ENCODE assay signal across 12 mouse cellular contexts in the genomic region with DNA sequence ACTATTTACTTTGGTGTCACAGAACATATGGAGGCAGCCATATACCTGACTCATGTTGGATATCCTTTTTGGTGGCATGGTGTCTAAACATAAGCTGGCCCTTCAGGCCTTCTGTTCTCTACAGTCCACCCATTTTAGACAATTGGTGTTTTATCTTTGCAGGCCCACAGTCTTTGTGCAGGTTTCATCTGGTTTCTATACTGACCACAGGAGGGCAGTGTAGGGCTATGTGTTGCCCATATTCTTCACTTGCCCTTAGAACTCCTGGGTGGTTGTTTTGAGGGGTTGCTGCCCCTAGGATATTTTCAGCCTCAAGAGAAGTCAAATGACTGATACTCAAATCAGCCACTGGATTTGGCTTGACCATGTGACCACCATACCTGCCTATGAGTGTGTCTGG. TPM values are rescaled to one million over a fixed set of nuclear protein-coding genes. Genes with fewer than 3 reads are reported as not detected.
DNase-seq lines count a peak whose midpoint lies in the region; ATAC-seq and TF ChIP-seq lines count a peak whose summit lies in the region.
"Had no signal": no experiment of that assay in that cellular context is flagged by ENCODE, and none has a peak within 500 bp of the region (broad histone marks: within the 10 kb centered on the region; RNA-seq: fewer than 3 reads in every experiment).

No protein-coding gene starts in this region.

- no peak for TF ChIP-seq EP300 in stomach, postnatal 0 days (optimal IDR thresholded peaks at IDR 0.05)

- H3K9ac ChIP-seq in stomach, postnatal 0 days (ENCODE audit: low read length) = no peak overlapping the region

- peak; percentile 47 for TF ChIP-seq CTCF in gastrocnemius, adult 2 months (IDR thresholded peaks at IDR 0.05)
- peak; percentile 12; the same call in 1 of the 2 replicates for TF ChIP-seq CTCF in spleen, adult 2 months (IDR thresholded peaks at IDR 0.05; ENCODE audit: extremely low read depth, insufficient read depth, insufficient read length, insufficient replicate concordance)
- peak; percentile 59 for TF ChIP-seq CTCF in stomach, postnatal 0 days (IDR thresholded peaks at IDR 0.05; ENCODE audit: low read depth)

- H3K27ac ChIP-seq in gastrocnemius, adult 2 months = no peak overlapping the region
- no peak overlapping the region for H3K27ac ChIP-seq in spleen, adult 2 months (ENCODE audit: insufficient read depth, low read length)
- H3K27ac ChIP-seq in stomach, postnatal 0 days (replicated peaks) = no peak overlapping the region

- ATAC-seq in stomach, postnatal 0 days (ENCODE audit: low FRiP score, low TSS enrichment) = no peak; the same call in 1 of the 2 replicates

- no peak overlapping the region for H3K4me2 ChIP-seq in stomach, postnatal 0 days (replicated peaks; ENCODE audit: low read depth)

- H3K4me3 ChIP-seq in gastrocnemius, adult 2 months = no peak overlapping the region
- H3K4me3 ChIP-seq in spleen, adult 2 months (ENCODE audit: extremely low read depth, insufficient read depth, insufficient read length) = no peak overlapping the region
- no peak overlapping the region for H3K4me3 ChIP-seq in stomach, postnatal 0 days (ENCODE audit: low read depth, low read length)

- DNase-seq in gastrocnemius, adult 2 months = no peak
- DNase-seq in gastrocnemius, adult 8-10 months (ENCODE audit: low spot score in 2 of 2) = no peak
- DNase-seq in spleen, adult 2 months (ENCODE audit: low read depth in 1 of 2, low spot score in 2 of 2) = peak in 1 of 2 experiments; percentile 3
- DNase-seq in spleen, postnatal 4 days (ENCODE audit: low spot score in 2 of 2) = no peak
- peak; percentile 49 for DNase-seq in embryo, embryonic 10.5 days (ENCODE audit: low spot score)
- DNase-seq in stomach, postnatal 0 days (ENCODE audit: low spot score) = no peak
- DNase-seq in frontal cortex, postnatal 14 days (ENCODE audit: low spot score in 2 of 2) = no peak
- no peak for DNase-seq in heart, adult 9 months (ENCODE audit: low spot score in 2 of 2)
- DNase-seq: cerebellum, adult 18-20 months; gastrocnemius, postnatal 10 days had no signal

- no peaks in the 10 kb centered on the region for H3K4me1 ChIP-seq in spleen, adult 2 months (ENCODE audit: control insufficient read depth, insufficient read depth, insufficient read length)
- H3K4me1 ChIP-seq in stomach, postnatal 0 days (replicated peaks; ENCODE audit: control insufficient read depth, insufficient read depth) = no peaks in the 10 kb centered on the region

- intact Hi-C loops in gastrocnemius, adult 2 months (cut with DNase I) = no loop called here

- H3K9me3 ChIP-seq in stomach, postnatal 0 days (ENCODE audit: control insufficient read depth, low read length) = no peaks in the 10 kb centered on the region

- no peaks in the 10 kb centered on the region for H3K27me3 ChIP-seq in spleen, adult 2 months (ENCODE audit: control insufficient read depth, insufficient read depth, low read length)
- no peaks in the 10 kb centered on the region for H3K27me3 ChIP-seq in stomach, postnatal 0 days (ENCODE audit: control insufficient read depth, insufficient read depth, low read length)

- no peaks in the 10 kb centered on the region for H3K36me3 ChIP-seq in spleen, adult 2 months (ENCODE audit: control insufficient read depth, insufficient read depth, low read length)
- no peaks in the 10 kb centered on the region for H3K36me3 ChIP-seq in stomach, postnatal 0 days (ENCODE audit: control insufficient read depth, insufficient read depth, low read length)

- no peak for TF ChIP-seq POLR2A in spleen, adult 2 months (IDR thresholded peaks at IDR 0.05; ENCODE audit: low read depth, low read length)

RNA-seq across cellular contexts. Expression of a gene that starts 5.3 kb away (rescaled TPM):
- total RNA-seq in gastrocnemius, adult 2 months (2021) = not detected
- not detected for total RNA-seq in gastrocnemius, adult 8-10 months (2022)
- not detected in 2 replicates for polyA plus RNA-seq in spleen, adult 2 months (2012; rRNA removed)
- not detected in 2 replicates for polyA plus RNA-seq in stomach, postnatal 0 days (2015; fragmentation: Nextera tagmentation; extraction: Ambion mirVana)
- total RNA-seq: gastrocnemius, postnatal 10 days had no signal
- polyA plus RNA-seq: limb, embryonic 11.5 days; small intestine, adult 2 months had no signal

RNA-seq across cellular contexts. Expression of a gene that starts 10.8 kb away (rescaled TPM):
- 10 to 100 TPM; 13.1 to 16.6 TPM for total RNA-seq in gastrocnemius, adult 2 months (2021)
- 10 to 100 TPM; 10.7 to 13.8 (median 11.9) TPM for total RNA-seq in gastrocnemius, adult 8-10 months (2022)
- polyA plus RNA-seq in spleen, adult 2 months (2012; rRNA removed) = 7.9 and 8.2 TPM in 2 replicates
- 37.2 and 37.9 TPM in 2 replicates for polyA plus RNA-seq in stomach, postnatal 0 days (2015; fragmentation: Nextera tagmentation; extraction: Ambion mirVana)
